Mouse (Mus musculus): ENCODE data around the gene Cldn10. TPM values are rescaled to one million over a fixed set of nuclear protein-coding genes. Genes with fewer than 3 reads are reported as not detected.
"Not testable (repeated sequence)": the region's sequence is repeated elsewhere in the genome, so short reads cannot be mapped to it uniquely, and the experiment has no call there.

Cldn10 gene
- total RNA-seq, 1 experiment from 2014 or later: not detected

DNA sequence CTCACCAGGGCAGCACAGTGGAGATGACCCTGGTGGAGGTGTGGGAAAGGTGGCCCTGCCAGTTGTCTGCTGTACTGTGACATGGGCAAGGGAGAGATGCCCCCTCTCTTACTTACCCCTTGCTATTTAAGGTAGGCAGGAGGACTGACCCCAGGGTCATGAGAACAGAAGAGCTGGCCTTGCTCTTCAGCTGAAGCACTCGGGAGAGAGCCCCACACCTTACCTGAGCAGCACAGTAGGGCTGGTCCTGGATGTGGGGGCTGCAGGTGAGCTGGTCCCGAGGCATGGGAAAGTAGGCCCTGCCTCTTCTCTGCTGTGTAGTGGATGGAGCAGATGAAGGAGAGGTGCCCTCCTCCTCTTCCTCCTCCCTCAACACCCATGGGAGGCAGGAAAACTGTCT is 11.3 kb upstream of the Cldn10 start:
- no peak for ATAC-seq (replicated peaks; ENCODE audit: insufficient number of reproducible peaks, low FRiP score, low TSS enrichment, poor library complexity, severe bottlenecking)

DNA sequence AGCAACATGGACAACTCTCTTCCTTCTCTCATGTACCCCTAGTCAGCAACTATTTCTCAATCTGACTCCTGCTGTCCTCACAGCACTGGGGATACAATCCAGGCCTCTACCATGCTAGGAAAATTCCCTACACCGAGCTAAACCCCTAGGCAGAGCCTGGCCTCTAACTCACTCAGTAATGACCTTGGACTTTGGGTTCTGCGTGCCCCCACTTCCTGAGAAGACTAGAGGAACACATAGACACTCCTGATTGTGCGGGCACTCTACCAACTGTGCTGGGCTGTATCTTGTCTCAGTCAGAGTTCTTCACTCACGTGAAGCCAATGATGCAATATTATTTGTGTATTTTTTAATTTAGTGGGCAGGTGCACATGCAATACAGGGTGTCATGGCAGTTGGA is 10.2 kb upstream of the Cldn10 start:
- no peak for ATAC-seq (replicated peaks; ENCODE audit: insufficient number of reproducible peaks, low FRiP score, low TSS enrichment, poor library complexity, severe bottlenecking)

DNA sequence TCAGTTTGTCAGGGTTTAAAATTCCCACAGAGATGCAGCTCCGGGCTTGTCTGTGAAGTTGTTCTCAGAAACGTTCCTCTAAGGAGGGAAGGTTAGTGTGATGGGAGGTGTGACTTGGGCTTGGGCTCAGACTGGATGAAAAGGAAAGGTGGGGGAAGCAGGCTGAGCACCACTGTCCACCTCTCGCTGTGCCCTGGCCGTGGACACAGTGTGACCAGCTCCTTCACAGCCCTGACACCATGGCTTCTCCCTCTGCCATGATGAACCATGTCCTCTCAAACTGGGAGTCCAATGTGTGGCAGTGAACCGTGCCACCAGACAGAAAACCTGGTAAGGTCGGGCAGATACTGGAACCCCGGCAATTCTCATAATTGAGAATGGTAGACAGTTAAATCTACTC is 6.1 kb upstream of the Cldn10 start:
- no peak for ATAC-seq (replicated peaks; ENCODE audit: insufficient number of reproducible peaks, low FRiP score, low TSS enrichment, poor library complexity, severe bottlenecking)

DNA sequence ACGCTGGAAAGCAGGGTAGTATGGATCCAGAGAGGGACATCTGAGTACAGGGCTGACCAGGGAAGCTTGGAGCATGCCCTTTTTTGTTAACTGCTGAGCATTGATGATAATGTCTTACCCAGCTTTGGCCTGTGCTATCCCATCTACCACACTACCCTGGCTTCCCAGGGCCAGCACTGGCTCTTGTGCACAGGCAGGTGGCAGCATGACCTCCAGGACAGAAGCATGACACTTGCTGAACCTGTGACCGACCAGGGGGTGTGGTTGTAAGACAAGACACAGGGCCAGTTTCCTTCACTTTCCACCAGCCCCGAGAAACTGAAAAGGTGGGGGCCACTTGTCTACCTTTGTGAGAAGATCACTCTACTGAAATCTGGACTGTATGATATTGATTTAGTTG is 5.5 kb upstream of the Cldn10 start:
- ATAC-seq (replicated peaks; ENCODE audit: insufficient number of reproducible peaks, low FRiP score, low TSS enrichment, poor library complexity, severe bottlenecking): no peak

DNA sequence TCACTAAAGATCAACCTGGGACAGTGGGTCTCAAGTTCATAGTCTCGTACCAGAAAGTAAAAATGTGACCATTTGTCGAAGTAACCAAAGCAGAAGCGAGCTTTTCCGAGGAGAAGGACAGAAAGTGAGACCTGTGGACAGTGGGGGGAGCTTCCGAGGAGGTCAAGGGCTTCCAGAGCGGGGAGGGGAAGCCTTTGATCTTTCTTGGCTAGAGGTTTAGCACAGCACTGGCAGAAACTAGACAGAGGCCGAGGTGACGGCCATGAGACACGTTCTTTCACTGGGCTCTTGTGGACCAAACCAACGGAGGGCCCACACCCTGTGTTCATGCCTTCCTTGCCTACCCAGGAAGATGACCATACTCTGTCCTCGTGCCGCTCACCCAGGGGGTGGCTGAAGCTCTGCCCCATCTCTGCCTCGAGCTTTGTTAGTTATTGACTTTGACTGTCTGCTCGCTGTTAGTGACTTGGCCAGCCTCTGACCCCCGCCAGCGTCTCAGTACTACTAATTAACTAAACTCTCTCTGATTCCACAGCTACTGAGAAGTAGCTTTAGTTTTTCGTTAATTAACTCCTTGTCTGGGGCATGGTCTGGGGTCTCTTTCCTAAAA is 4.3 kb upstream of the Cldn10 start:
- no peak; the same call in 1 of the 2 replicates for ATAC-seq (replicated peaks; ENCODE audit: insufficient number of reproducible peaks, low FRiP score, low TSS enrichment, poor library complexity, severe bottlenecking)

GRCm38 (mm10) chr14:118790217-118790616 is 2.5 kb downstream of the Cldn10 start:
- ATAC-seq (replicated peaks; ENCODE audit: insufficient number of reproducible peaks, low FRiP score, low TSS enrichment, poor library complexity, severe bottlenecking): no peak

DNA sequence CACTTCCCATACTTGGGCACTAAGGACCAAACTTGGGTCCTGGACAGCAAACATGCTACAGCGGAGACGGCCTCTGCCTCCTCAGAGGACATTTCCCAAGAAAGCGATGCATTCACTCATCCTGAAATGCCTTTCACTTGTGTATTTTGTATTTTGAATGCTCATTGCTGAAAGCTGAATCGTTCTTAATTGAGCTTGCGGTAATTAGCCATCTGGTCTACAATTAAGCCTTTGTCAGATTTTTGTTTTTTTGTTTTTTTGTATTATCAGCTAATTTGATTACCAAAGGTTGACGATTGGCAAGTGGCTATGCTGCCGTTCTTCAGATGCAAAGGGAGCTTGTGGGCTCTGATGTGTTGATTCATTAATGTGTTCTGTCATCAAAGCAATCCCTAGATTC is 5.2 kb downstream of the Cldn10 start:
- ATAC-seq (replicated peaks; ENCODE audit: insufficient number of reproducible peaks, low FRiP score, low TSS enrichment, poor library complexity, severe bottlenecking): no peak

- ATAC-seq (replicated peaks; ENCODE audit: insufficient number of reproducible peaks, low FRiP score, low TSS enrichment, poor library complexity, severe bottlenecking): no peak
These were observed 5.7 kb downstream of the Cldn10 start for GRCm38 (mm10) chr14:118793416-118793815.

DNA sequence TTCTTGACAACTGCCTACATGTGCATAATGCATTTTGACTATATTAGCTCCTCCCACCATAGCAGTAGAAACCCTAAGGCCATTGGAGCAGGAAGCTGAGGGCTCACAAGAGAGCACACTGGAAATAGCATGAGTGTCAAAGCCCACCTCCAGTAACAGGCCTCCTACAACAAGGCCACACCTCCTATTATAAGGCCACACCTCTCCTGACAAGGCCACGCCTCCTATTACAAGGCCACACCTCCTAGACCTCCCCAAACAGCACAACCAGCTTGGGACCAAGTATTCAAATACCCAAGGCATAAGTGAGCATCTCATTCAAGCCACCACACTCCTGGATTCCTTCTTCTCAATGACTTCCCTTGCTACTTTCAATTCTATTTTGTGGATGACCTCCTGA is 6.5 kb downstream of the Cldn10 start:
- no peak for ATAC-seq (replicated peaks; ENCODE audit: insufficient number of reproducible peaks, low FRiP score, low TSS enrichment, poor library complexity, severe bottlenecking)

GRCm38 (mm10) chr14:118794893-118795292 is 7.2 kb downstream of the Cldn10 start:
- ATAC-seq (replicated peaks; ENCODE audit: insufficient number of reproducible peaks, low FRiP score, low TSS enrichment, poor library complexity, severe bottlenecking): no peak

GRCm38 (mm10) chr14:118795915-118796693 is 8.4 kb downstream of the Cldn10 start:
- no peak for ATAC-seq (replicated peaks; ENCODE audit: insufficient number of reproducible peaks, low FRiP score, low TSS enrichment, poor library complexity, severe bottlenecking)

DNA sequence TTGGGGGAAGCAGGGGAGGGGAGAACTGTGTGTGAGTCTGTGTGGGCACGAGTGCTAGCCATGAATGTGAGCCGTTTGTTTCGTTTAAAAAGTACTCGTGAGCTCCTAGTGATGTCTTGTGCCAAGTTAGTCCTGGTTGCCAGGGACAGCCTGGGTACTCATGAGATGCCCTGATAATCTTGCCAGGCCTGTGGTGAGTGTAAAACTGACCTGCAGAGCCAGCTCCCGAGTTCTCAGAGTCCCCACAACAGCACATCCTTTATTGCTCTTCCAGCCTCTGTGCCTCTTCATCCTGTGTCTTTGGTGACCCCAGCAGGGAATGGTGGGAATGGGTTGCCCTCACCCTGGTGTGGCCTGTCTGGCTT is 9.0 kb downstream of the Cldn10 start:
- no peak for ATAC-seq (replicated peaks; ENCODE audit: insufficient number of reproducible peaks, low FRiP score, low TSS enrichment, poor library complexity, severe bottlenecking)

- ATAC-seq (replicated peaks; ENCODE audit: insufficient number of reproducible peaks, low FRiP score, low TSS enrichment, poor library complexity, severe bottlenecking): no peak
These were observed 9.6 kb downstream of the Cldn10 start for GRCm38 (mm10) chr14:118797270-118797669.

GRCm38 (mm10) chr14:118799918-118800317 is 12.2 kb downstream of the Cldn10 start:
- no peak for ATAC-seq (replicated peaks; ENCODE audit: insufficient number of reproducible peaks, low FRiP score, low TSS enrichment, poor library complexity, severe bottlenecking)

- no peak for ATAC-seq (replicated peaks; ENCODE audit: insufficient number of reproducible peaks, low FRiP score, low TSS enrichment, poor library complexity, severe bottlenecking)
These were observed 16.2 kb downstream of the Cldn10 start for GRCm38 (mm10) chr14:118803936-118804335.

- no peak for ATAC-seq (replicated peaks; ENCODE audit: insufficient number of reproducible peaks, low FRiP score, low TSS enrichment, poor library complexity, severe bottlenecking)
These were observed 16.6 kb downstream of the Cldn10 start for GRCm38 (mm10) chr14:118804351-118804750.

- no peak for ATAC-seq (replicated peaks; ENCODE audit: insufficient number of reproducible peaks, low FRiP score, low TSS enrichment, poor library complexity, severe bottlenecking)
These were observed 19.9 kb downstream of the Cldn10 start for GRCm38 (mm10) chr14:118807653-118808052.

DNA sequence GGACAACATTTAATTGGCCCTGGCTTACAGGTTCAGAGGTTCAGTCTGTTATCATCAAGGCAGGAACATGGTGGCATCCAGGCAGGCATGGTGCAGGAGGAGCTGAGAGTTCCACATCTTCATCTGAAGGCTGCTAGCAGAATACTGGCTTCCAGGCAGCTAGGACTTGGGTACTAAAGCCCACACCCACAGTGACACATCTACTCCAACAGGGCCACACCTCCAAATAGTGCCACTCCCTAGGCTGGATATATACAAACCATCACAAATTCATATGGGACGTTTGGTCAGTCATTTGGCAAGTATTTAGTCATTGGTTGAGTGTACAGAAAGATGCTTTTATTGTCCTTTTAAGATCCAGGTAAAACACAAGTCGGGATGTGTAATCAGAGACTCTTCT is 20.5 kb downstream of the Cldn10 start:
- not testable (repeated sequence) for ATAC-seq (replicated peaks; ENCODE audit: insufficient number of reproducible peaks, low FRiP score, low TSS enrichment, poor library complexity, severe bottlenecking)

GRCm38 (mm10) chr14:118809686-118810085 is 22.0 kb downstream of the Cldn10 start:
- no peak for ATAC-seq (replicated peaks; ENCODE audit: insufficient number of reproducible peaks, low FRiP score, low TSS enrichment, poor library complexity, severe bottlenecking)

- ATAC-seq (replicated peaks; ENCODE audit: insufficient number of reproducible peaks, low FRiP score, low TSS enrichment, poor library complexity, severe bottlenecking): not testable (repeated sequence)
These were observed 23.5 kb downstream of the Cldn10 start for GRCm38 (mm10) chr14:118811256-118811655.
